Mouse (Mus musculus): ENCODE results near the gene Ppp1r3c. TPM values are rescaled to one million over a fixed set of nuclear protein-coding genes. Genes with fewer than 3 reads are reported as not detected.

Ppp1r3c gene
- polyA plus RNA-seq, 1 experiment: 2.5 TPM

- WGBS: 80% methylated on average over 12 of the region's 12 CpGs
- DNase-seq (ENCODE audit: low read depth, low spot score): no peak
Measured at GRCm38 (mm10) chr19:36728741-36729460, 7.6 kb downstream of the Ppp1r3c start.

GRCm38 (mm10) chr19:36724970-36725369, 11.5 kb downstream of the Ppp1r3c start:
- no peak for DNase-seq (ENCODE audit: low read depth, low spot score)
- WGBS: 78% methylated on average over 7 of the region's 7 CpGs

- no peak for DNase-seq (ENCODE audit: low read depth, low spot score)
- 53% methylated on average over 8 of the region's 8 CpGs for WGBS
Measured at GRCm38 (mm10) chr19:36721139-36721538, 15.3 kb downstream of the Ppp1r3c start.

GRCm38 (mm10) chr19:36716221-36716620, 20.2 kb downstream of the Ppp1r3c start:
- DNase-seq (ENCODE audit: low read depth, low spot score): no peak
- 80% methylated on average over 7 of the region's 7 CpGs for WGBS

- DNase-seq (ENCODE audit: low read depth, low spot score): no peak
- WGBS: 95% methylated on average over 10 of the region's 10 CpGs
Measured at GRCm38 (mm10) chr19:36715591-36715990, 20.9 kb downstream of the Ppp1r3c start.

GRCm38 (mm10) chr19:36714492-36714891, 22.0 kb downstream of the Ppp1r3c start:
- no peak for DNase-seq (ENCODE audit: low read depth, low spot score)
- 80% methylated on average over 1 of the region's 1 CpGs for WGBS

- DNase-seq (ENCODE audit: low read depth, low spot score): no peak
- WGBS: 19% methylated on average over 13 of the region's 13 CpGs
Measured at GRCm38 (mm10) chr19:36713092-36713491, 23.4 kb downstream of the Ppp1r3c start.

- no peak for DNase-seq (ENCODE audit: low read depth, low spot score)
- 22% methylated on average over 6 of the region's 6 CpGs for WGBS
Measured at GRCm38 (mm10) chr19:36706195-36706594, 30.3 kb downstream of the Ppp1r3c start.

- WGBS: 16% methylated on average over 17 of the region's 17 CpGs
- DNase-seq (ENCODE audit: low read depth, low spot score): no peak
Measured at GRCm38 (mm10) chr19:36705286-36706146, 30.9 kb downstream of the Ppp1r3c start.

GRCm38 (mm10) chr19:36704763-36705162, 31.7 kb downstream of the Ppp1r3c start:
- WGBS: 37% methylated on average over 7 of the region's 7 CpGs
- DNase-seq (ENCODE audit: low read depth, low spot score): no peak

- no peak for DNase-seq (ENCODE audit: low read depth, low spot score)
- 44% methylated on average over 9 of the region's 9 CpGs for WGBS
Measured at GRCm38 (mm10) chr19:36701809-36702622, 34.4 kb downstream of the Ppp1r3c start.

- no peak for DNase-seq (ENCODE audit: low read depth, low spot score)
- 71% methylated on average over 3 of the region's 3 CpGs for WGBS
Measured at GRCm38 (mm10) chr19:36701366-36701765, 35.1 kb downstream of the Ppp1r3c start.

GRCm38 (mm10) chr19:36700937-36701336, 35.5 kb downstream of the Ppp1r3c start:
- DNase-seq (ENCODE audit: low read depth, low spot score): no peak
- 79% methylated on average over 4 of the region's 4 CpGs for WGBS

- 88% methylated on average over 1 of the region's 1 CpGs for WGBS
- no peak for DNase-seq (ENCODE audit: low read depth, low spot score)
Measured at GRCm38 (mm10) chr19:36699151-36699550, 37.3 kb downstream of the Ppp1r3c start.

GRCm38 (mm10) chr19:36698200-36698599, 38.3 kb downstream of the Ppp1r3c start:
- WGBS: 11% methylated on average over 3 of the region's 3 CpGs

GRCm38 (mm10) chr19:36696601-36697122, 39.8 kb downstream of the Ppp1r3c start:
- WGBS: 43% methylated on average over 7 of the region's 7 CpGs
- DNase-seq (ENCODE audit: low read depth, low spot score): no peak

More at GRCm38 (mm10) chr19:36698200-36698599, 38.3 kb downstream of the Ppp1r3c start:
- DNase-seq (ENCODE audit: low read depth, low spot score): no peak

- WGBS: 76% methylated on average over 2 of the region's 2 CpGs
- no peak for DNase-seq (ENCODE audit: low read depth, low spot score)
Measured at GRCm38 (mm10) chr19:36693530-36693929, 42.9 kb downstream of the Ppp1r3c start.

GRCm38 (mm10) chr19:36691941-36692340, 44.5 kb downstream of the Ppp1r3c start:
- no peak for DNase-seq (ENCODE audit: low read depth, low spot score)
- 86% methylated on average over 5 of the region's 5 CpGs for WGBS

- 85% methylated on average over 2 of the region's 2 CpGs for WGBS
- DNase-seq (ENCODE audit: low read depth, low spot score): no peak
Measured at GRCm38 (mm10) chr19:36691245-36691644, 45.2 kb downstream of the Ppp1r3c start.

- no peak for DNase-seq (ENCODE audit: low read depth, low spot score)
- 58% methylated on average over 5 of the region's 5 CpGs for WGBS
Measured at GRCm38 (mm10) chr19:36689205-36689604, 47.2 kb downstream of the Ppp1r3c start.

Data from large intestine, adult 2 months (tissue).